Mouse (Mus musculus): ENCODE measurements around the gene Arfip2. TPM values are rescaled to one million over a fixed set of nuclear protein-coding genes. Genes with fewer than 3 reads are reported as not detected.

The Arfip2 gene
- polyA plus RNA-seq, 2 experiments: 106 to 181 TPM

DNA sequence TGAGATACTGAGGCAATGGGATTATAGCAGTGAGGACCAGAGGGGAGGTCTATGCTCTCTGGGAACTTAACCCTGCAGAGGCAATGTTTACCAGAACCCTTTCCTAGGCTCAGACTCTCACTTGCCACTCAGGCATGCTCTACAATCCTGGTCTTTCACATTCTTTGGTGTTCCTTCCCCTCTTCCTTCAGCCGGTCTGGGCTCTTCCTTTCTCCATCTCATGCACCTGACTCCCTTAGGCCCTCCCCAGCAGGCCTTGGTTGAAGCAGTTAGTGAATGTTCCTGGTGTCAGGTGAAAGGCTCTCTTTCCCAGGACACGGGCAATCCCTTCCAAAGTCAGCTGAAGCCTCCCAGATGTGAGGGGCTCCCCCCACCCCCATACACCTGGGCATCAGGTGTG lies 460 bp downstream of the Arfip2 start, which contains the start of gene Timm10b:
Gene Timm10b (plus strand): TSS at position 301 of the 400 bp plus-strand sequence.
- ATAC-seq (ENCODE audit: low FRiP score, low read depth) (no peak), DNase-seq (ENCODE audit: low spot score) (no peak)
- 4% methylated on average over 2 of the region's 2 CpGs for WGBS
- no peak for TF ChIP-seq POLR2A (IDR thresholded peaks at IDR 0.05; ENCODE audit: borderline replicate concordance, extremely low read depth, insufficient read depth, insufficient read length)
- Histone ChIP-seq H3K4me2 (replicated peaks; ENCODE audit: low read depth, low read length, severe bottlenecking) (peak within 1 kb of the TSS; percentile 93), H3K4me1 (ENCODE audit: control insufficient read depth, insufficient read depth, low read length) (peaks cover 14% of the 10 kb centered on the region; the same call in 1 of the 2 replicates), H3K9me3 (ENCODE audit: control insufficient read depth, low read length) (no peaks in the 10 kb centered on the region), H3K36me3 (ENCODE audit: control insufficient read depth, insufficient read depth, low read length) (peaks cover 44% of the 10 kb centered on the region), H3K4me3 (replicated peaks; ENCODE audit: low read length) (peak within 1 kb of the TSS; percentile 77), H3K27ac (replicated peaks; ENCODE audit: low read depth, low read length) (peak within 1 kb of the TSS; percentile 87), H3K27me3 (ENCODE audit: control insufficient read depth, insufficient read depth, low read length) (no peaks in the 10 kb centered on the region), H3K9ac (ENCODE audit: low read depth, low read length, severe bottlenecking) (peak within 1 kb of the TSS; percentile 82)

DNA sequence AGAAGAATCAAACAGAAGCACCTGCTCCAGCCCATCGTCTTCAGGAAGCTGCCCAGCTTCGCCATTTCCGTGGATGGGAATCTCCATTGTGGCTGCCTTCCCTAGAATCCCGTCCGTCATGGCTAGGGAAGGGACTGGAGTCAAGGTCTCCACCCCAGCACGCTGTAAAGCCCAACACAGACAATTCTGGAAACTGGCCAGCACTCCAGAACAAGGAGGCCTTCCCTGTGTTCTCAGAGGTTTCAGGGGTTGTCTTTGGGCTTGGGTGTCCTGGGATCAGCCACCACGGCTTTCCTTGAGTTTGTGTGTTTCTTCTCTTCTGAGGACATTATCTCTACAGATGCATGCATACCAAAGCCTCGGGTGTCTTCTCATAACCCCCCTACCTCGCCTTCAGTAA lies 912 bp downstream of the Arfip2 start:
- WGBS: 79% methylated on average over 9 of the region's 9 CpGs
- no peak for DNase-seq (ENCODE audit: low spot score)

DNA sequence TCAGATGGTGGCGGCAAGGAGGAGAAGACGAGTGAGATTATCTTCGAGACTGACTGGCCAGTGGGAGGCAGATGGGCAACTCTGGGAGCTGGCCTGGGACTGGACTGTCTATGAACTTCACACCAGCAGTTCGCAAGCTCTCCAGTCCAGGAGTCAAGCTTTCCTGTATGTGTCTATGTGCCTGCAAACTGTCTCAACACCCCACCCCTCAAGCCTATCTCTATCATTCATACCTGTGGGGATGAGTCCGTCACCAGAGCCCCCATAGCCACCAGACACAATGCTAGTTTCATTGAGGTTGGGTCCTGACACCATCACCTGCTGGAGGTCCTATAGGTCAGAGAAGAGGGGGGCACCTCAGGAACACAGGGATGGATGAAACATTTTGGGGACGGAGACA lies 1.4 kb downstream of the Arfip2 start:
- no peak overlapping the region for H3K9ac ChIP-seq (ENCODE audit: low read depth, low read length, severe bottlenecking)
- peaks cover 39% of the 10 kb centered on the region for H3K36me3 ChIP-seq (ENCODE audit: control insufficient read depth, insufficient read depth, low read length)
- no peak overlapping the region for H3K4me3 ChIP-seq (replicated peaks; ENCODE audit: low read length)
- H3K27ac ChIP-seq (replicated peaks; ENCODE audit: low read depth, low read length): no peak overlapping the region
- no peak overlapping the region for H3K4me2 ChIP-seq (replicated peaks; ENCODE audit: low read depth, low read length, severe bottlenecking)
- DNase-seq (ENCODE audit: low spot score) (no peak), ATAC-seq (ENCODE audit: low FRiP score, low read depth) (no peak)
- no peaks in the 10 kb centered on the region for H3K9me3 ChIP-seq (ENCODE audit: control insufficient read depth, low read length)
- peaks cover 20% of the 10 kb centered on the region for H3K4me1 ChIP-seq (ENCODE audit: control insufficient read depth, insufficient read depth, low read length)
- 95% methylated on average over 6 of the region's 6 CpGs for WGBS
- H3K27me3 ChIP-seq (ENCODE audit: control insufficient read depth, insufficient read depth, low read length): no peaks in the 10 kb centered on the region
- TF ChIP-seq POLR2A (IDR thresholded peaks at IDR 0.05; ENCODE audit: borderline replicate concordance, extremely low read depth, insufficient read depth, insufficient read length): no peak

More for the DNA sequence above, 912 bp downstream of the Arfip2 start:
- TF ChIP-seq POLR2A (IDR thresholded peaks at IDR 0.05; ENCODE audit: borderline replicate concordance, extremely low read depth, insufficient read depth, insufficient read length): no peak
- H3K4me2 ChIP-seq (replicated peaks; ENCODE audit: low read depth, low read length, severe bottlenecking): peak overlapping the region; percentile 93
- peak overlapping the region; percentile 82 for H3K9ac ChIP-seq (ENCODE audit: low read depth, low read length, severe bottlenecking)
- H3K9me3 ChIP-seq (ENCODE audit: control insufficient read depth, low read length): no peaks in the 10 kb centered on the region
- peaks cover 44% of the 10 kb centered on the region for H3K36me3 ChIP-seq (ENCODE audit: control insufficient read depth, insufficient read depth, low read length)
- no peaks in the 10 kb centered on the region for H3K27me3 ChIP-seq (ENCODE audit: control insufficient read depth, insufficient read depth, low read length)
- no peak overlapping the region for H3K27ac ChIP-seq (replicated peaks; ENCODE audit: low read depth, low read length)
- H3K4me3 ChIP-seq (replicated peaks; ENCODE audit: low read length): peak overlapping the region; percentile 77
- H3K4me1 ChIP-seq (ENCODE audit: control insufficient read depth, insufficient read depth, low read length): peaks cover 16% of the 10 kb centered on the region
- ATAC-seq (ENCODE audit: low FRiP score, low read depth): no peak

DNA sequence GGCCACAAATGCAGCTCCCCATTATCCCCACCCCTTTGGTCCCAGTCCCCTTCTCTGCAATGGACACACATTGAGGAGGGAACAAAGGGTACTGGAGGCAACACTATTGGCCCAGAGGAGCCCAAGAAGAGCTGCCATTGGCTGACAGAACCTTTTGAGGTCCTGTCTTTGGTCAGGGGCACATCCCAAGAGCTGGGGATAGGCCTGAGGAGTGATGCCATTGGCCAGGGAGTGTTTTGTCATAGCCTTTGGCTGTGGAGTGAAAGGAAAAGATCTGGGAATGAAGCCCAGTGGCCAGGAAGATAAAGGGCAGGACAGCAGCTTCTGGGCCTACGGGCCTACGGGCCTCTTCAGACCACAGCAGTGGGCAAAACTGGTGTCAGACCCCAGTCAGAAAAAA lies 4.5 kb downstream of the Arfip2 start:
- ATAC-seq (ENCODE audit: low FRiP score, low read depth) (no peak), DNase-seq (ENCODE audit: low spot score) (no peak)
- no peaks in the 10 kb centered on the region for H3K9me3 ChIP-seq (ENCODE audit: control insufficient read depth, low read length)
- H3K4me2 ChIP-seq (replicated peaks; ENCODE audit: low read depth, low read length, severe bottlenecking): no peak overlapping the region
- H3K4me1 ChIP-seq (ENCODE audit: control insufficient read depth, insufficient read depth, low read length): peaks cover 22% of the 10 kb centered on the region
- no peak for TF ChIP-seq POLR2A (IDR thresholded peaks at IDR 0.05; ENCODE audit: borderline replicate concordance, extremely low read depth, insufficient read depth, insufficient read length)
- no peak overlapping the region for H3K9ac ChIP-seq (ENCODE audit: low read depth, low read length, severe bottlenecking)
- no peak overlapping the region for H3K4me3 ChIP-seq (replicated peaks; ENCODE audit: low read length)
- WGBS: 100% methylated on average over 2 of the region's 2 CpGs
- no peaks in the 10 kb centered on the region for H3K27me3 ChIP-seq (ENCODE audit: control insufficient read depth, insufficient read depth, low read length)
- no peak overlapping the region for H3K27ac ChIP-seq (replicated peaks; ENCODE audit: low read depth, low read length)
- peaks cover 24% of the 10 kb centered on the region for H3K36me3 ChIP-seq (ENCODE audit: control insufficient read depth, insufficient read depth, low read length)

DNA sequence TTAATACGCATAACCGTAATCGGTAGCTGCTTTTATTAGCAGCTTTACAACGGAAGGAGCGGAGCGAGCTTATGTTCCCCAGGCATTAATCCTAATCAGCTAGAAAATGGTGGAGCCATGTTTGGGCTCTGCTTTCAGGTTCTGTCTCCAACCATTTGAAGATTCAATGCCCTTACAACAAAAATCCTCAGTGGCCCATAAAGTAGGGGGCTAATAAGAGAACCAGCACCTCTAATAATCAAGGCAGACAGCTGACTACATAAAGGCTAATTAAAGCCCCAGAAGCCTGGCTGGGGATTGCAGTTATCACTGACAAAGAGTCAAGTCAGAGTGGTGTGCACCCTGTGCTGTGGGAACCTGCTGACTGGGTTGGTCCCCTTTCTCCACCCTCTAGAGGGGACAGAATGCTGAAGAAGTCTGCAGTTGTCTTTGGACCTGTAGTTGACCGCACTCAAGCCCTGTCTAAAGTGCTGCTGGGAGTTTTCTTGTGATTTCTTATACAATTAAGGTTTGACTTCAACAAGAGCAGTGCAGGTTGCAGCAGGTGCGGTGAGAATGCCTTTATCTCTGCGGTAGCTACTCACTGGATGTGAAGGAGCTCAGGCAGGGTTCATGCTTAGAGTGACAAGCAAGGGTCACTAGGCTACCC lies 5.8 kb downstream of the Arfip2 start:
- peaks cover 18% of the 10 kb centered on the region for H3K4me1 ChIP-seq (ENCODE audit: control insufficient read depth, insufficient read depth, low read length)
- WGBS: 40% methylated on average over 9 of the region's 9 CpGs
- H3K27ac ChIP-seq (replicated peaks; ENCODE audit: low read depth, low read length): 0 out of 2 replicates have a peak overlapping the region, but pooled peaks have one; percentile 35
- H3K36me3 ChIP-seq (ENCODE audit: control insufficient read depth, insufficient read depth, low read length): peaks cover 24% of the 10 kb centered on the region
- peak overlapping the region; percentile 81 for H3K4me3 ChIP-seq (replicated peaks; ENCODE audit: low read length)
- H3K4me2 ChIP-seq (replicated peaks; ENCODE audit: low read depth, low read length, severe bottlenecking): peak overlapping the region; percentile 67
- no peaks in the 10 kb centered on the region for H3K9me3 ChIP-seq (ENCODE audit: control insufficient read depth, low read length)
- no peaks in the 10 kb centered on the region for H3K27me3 ChIP-seq (ENCODE audit: control insufficient read depth, insufficient read depth, low read length)
- DNase-seq (ENCODE audit: low spot score): no peak
- peak overlapping the region; percentile 82; the same call in 1 of the 2 replicates for H3K9ac ChIP-seq (ENCODE audit: low read depth, low read length, severe bottlenecking)
- no peak for ATAC-seq (ENCODE audit: low FRiP score, low read depth)
- no peak for TF ChIP-seq POLR2A (IDR thresholded peaks at IDR 0.05; ENCODE audit: borderline replicate concordance, extremely low read depth, insufficient read depth, insufficient read length)

Data from limb, embryonic 14.5 days (tissue).